ENCODE assay signal across 9 mouse cellular contexts in the genomic region with DNA sequence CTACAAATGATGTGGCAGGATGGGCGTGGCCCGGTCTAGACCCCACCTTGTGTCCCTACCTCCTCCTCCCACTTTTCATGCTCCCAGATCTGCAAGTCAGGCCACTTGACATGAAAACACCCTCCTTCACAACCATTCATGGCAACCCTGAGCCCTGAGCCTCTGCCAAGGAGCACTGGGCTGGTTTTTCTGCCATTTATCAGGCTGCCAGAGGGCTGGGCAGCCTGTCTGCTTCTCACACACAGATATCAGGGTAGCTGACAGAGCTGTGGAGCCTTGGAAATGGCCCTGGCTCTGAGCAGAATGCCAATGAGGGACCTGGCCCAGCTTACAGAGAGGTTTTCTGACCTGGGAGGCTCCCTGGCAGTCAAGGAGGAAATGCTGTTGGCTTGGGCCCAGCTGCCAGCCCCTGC.
A peak's percentile ranks its signal among the peaks of the same experiment; 100 is the strongest.
DNase-seq lines count a peak whose midpoint lies in the region; ATAC-seq lines count a peak whose summit lies in the region.
"Had no signal": no experiment of that assay in that cellular context is flagged by ENCODE, and none has a peak within 500 bp of the region (broad histone marks: within the 10 kb centered on the region; RNA-seq: fewer than 3 reads in every experiment).

No protein-coding gene starts in this region.

- H3K4me2 ChIP-seq in forebrain, embryonic 15.5 days (replicated peaks) = no peak overlapping the region
- H3K4me2 ChIP-seq in midbrain, embryonic 15.5 days = no peak overlapping the region

- H3K9me3 ChIP-seq in forebrain, embryonic 15.5 days = no peaks in the 10 kb centered on the region
- H3K9me3 ChIP-seq in midbrain, embryonic 15.5 days = no peaks in the 10 kb centered on the region

- peak; percentile 40 for DNase-seq in 3134 (ENCODE audit: extremely low read depth, insufficient read length, low spot score)
- peak; percentile 56 for DNase-seq in MN1 (ENCODE audit: low spot score)
- DNase-seq in layer of hippocampus, adult 9-11 months = peak; percentile 38
- DNase-seq in urinary bladder, adult 2 months (ENCODE audit: low spot score) = no peak
- DNase-seq in thymus, postnatal 25 days = no peak
- DNase-seq in kidney, adult 8-10 months = no peak

- WGBS in forebrain, embryonic 15.5 days = 59% methylated on average over 2 of the region's 2 CpGs
- WGBS in midbrain, embryonic 15.5 days = 81% methylated on average over 2 of the region's 2 CpGs

- no peaks in the 10 kb centered on the region for H3K27me3 ChIP-seq in forebrain, embryonic 15.5 days
- no peaks in the 10 kb centered on the region for H3K27me3 ChIP-seq in midbrain, embryonic 15.5 days (replicated peaks)

- H3K36me3 ChIP-seq in forebrain, embryonic 15.5 days = no peaks in the 10 kb centered on the region
- H3K36me3 ChIP-seq in midbrain, embryonic 15.5 days (replicated peaks) = no peaks in the 10 kb centered on the region

- H3K4me3 ChIP-seq in forebrain, embryonic 15.5 days = no peak overlapping the region
- no peak overlapping the region for H3K4me3 ChIP-seq in midbrain, embryonic 15.5 days

- no peak overlapping the region for H3K27ac ChIP-seq in forebrain, embryonic 15.5 days (replicated peaks)
- H3K27ac ChIP-seq in midbrain, embryonic 15.5 days = no peak overlapping the region
- H3K27ac ChIP-seq: macrophage had no signal

- peaks cover 21% of the 10 kb centered on the region for H3K4me1 ChIP-seq in forebrain, embryonic 15.5 days
- H3K4me1 ChIP-seq in midbrain, embryonic 15.5 days = no peaks in the 10 kb centered on the region

- peak; percentile 97 for ATAC-seq in forebrain, embryonic 15.5 days (replicated peaks)
- ATAC-seq in midbrain, embryonic 15.5 days (replicated peaks) = peak; percentile 93

- no peak overlapping the region for H3K9ac ChIP-seq in forebrain, embryonic 15.5 days (replicated peaks)
- H3K9ac ChIP-seq in midbrain, embryonic 15.5 days = no peak overlapping the region

Comparison
In these comparisons a context has a peak if more than half of its experiments do, and no peak if none do; other contexts are left out.
1. DNase-seq: peak in 3134 (single experiment), MN1 (single experiment) and layer of hippocampus, adult 9-11 months (single experiment); none in urinary bladder, adult 2 months (single experiment), thymus, postnatal 25 days (single experiment) and kidney, adult 8-10 months (0 of 2).